Mouse (Mus musculus): ENCODE data around the gene Spsb4. TPM values are rescaled to one million over a fixed set of nuclear protein-coding genes. Genes with fewer than 3 reads are reported as not detected.
"Not testable (repeated sequence)": the region's sequence is repeated elsewhere in the genome, so short reads cannot be mapped to it uniquely, and the experiment has no call there.

Gene Spsb4
- total RNA-seq, 1 experiment from 2014 or later = 0.78 TPM

- no peak for ATAC-seq (replicated peaks; ENCODE audit: low read depth, poor library complexity, severe bottlenecking)
Observed at GRCm38 (mm10) chr9:96957298-96957865, 61.3 kb downstream of the Spsb4 start.

GRCm38 (mm10) chr9:96956646-96957297 lies 61.9 kb downstream of the Spsb4 start:
- ATAC-seq (replicated peaks; ENCODE audit: low read depth, poor library complexity, severe bottlenecking) = no peak

GRCm38 (mm10) chr9:96954063-96954809 lies 64.4 kb downstream of the Spsb4 start:
- no peak for ATAC-seq (replicated peaks; ENCODE audit: low read depth, poor library complexity, severe bottlenecking)

GRCm38 (mm10) chr9:96953443-96953842 lies 65.2 kb downstream of the Spsb4 start:
- no peak for ATAC-seq (replicated peaks; ENCODE audit: low read depth, poor library complexity, severe bottlenecking)

GRCm38 (mm10) chr9:96952310-96952975 lies 66.2 kb downstream of the Spsb4 start:
- ATAC-seq (replicated peaks; ENCODE audit: low read depth, poor library complexity, severe bottlenecking) = peak; percentile 79

GRCm38 (mm10) chr9:96949551-96949950 lies 69.1 kb downstream of the Spsb4 start:
- no peak for ATAC-seq (replicated peaks; ENCODE audit: low read depth, poor library complexity, severe bottlenecking)

- ATAC-seq (replicated peaks; ENCODE audit: low read depth, poor library complexity, severe bottlenecking) = no peak
Observed at GRCm38 (mm10) chr9:96948546-96948945, 70.1 kb downstream of the Spsb4 start.

- no peak for ATAC-seq (replicated peaks; ENCODE audit: low read depth, poor library complexity, severe bottlenecking)
Observed at GRCm38 (mm10) chr9:96947171-96947570, 71.5 kb downstream of the Spsb4 start.

- ATAC-seq (replicated peaks; ENCODE audit: low read depth, poor library complexity, severe bottlenecking) = no peak
Observed at GRCm38 (mm10) chr9:96944517-96944916, 74.1 kb downstream of the Spsb4 start.

GRCm38 (mm10) chr9:96942975-96943374 lies 75.7 kb downstream of the Spsb4 start:
- ATAC-seq (replicated peaks; ENCODE audit: low read depth, poor library complexity, severe bottlenecking) = peak; percentile 55

GRCm38 (mm10) chr9:96938887-96939286 lies 79.8 kb downstream of the Spsb4 start:
- ATAC-seq (replicated peaks; ENCODE audit: low read depth, poor library complexity, severe bottlenecking) = no peak

GRCm38 (mm10) chr9:96936427-96936826 lies 82.2 kb downstream of the Spsb4 start:
- not testable (repeated sequence) for ATAC-seq (replicated peaks; ENCODE audit: low read depth, poor library complexity, severe bottlenecking)

GRCm38 (mm10) chr9:96935556-96936300 lies 82.9 kb downstream of the Spsb4 start:
- ATAC-seq (replicated peaks; ENCODE audit: low read depth, poor library complexity, severe bottlenecking) = peak; percentile 72

GRCm38 (mm10) chr9:96934816-96935215 lies 83.8 kb downstream of the Spsb4 start:
- ATAC-seq (replicated peaks; ENCODE audit: low read depth, poor library complexity, severe bottlenecking) = no peak

- no peak for ATAC-seq (replicated peaks; ENCODE audit: low read depth, poor library complexity, severe bottlenecking)
Observed at GRCm38 (mm10) chr9:96932751-96933150, 85.9 kb downstream of the Spsb4 start.

GRCm38 (mm10) chr9:96923577-96924316 lies 94.9 kb downstream of the Spsb4 start:
- ATAC-seq (replicated peaks; ENCODE audit: low read depth, poor library complexity, severe bottlenecking) = no peak

- no peak for ATAC-seq (replicated peaks; ENCODE audit: low read depth, poor library complexity, severe bottlenecking)
Observed at GRCm38 (mm10) chr9:96923119-96923518, 95.5 kb downstream of the Spsb4 start.

GRCm38 (mm10) chr9:96916620-96917538 lies 101.8 kb downstream of the Spsb4 start:
- peak; percentile 99 for ATAC-seq (replicated peaks; ENCODE audit: low read depth, poor library complexity, severe bottlenecking)

Measured in common myeloid progenitor, adult 5-6 weeks (primary cell).